In genomic region chr19:12013228-12013627, GRCm38 (mm10) we compare ENCODE assay signal across 8 mouse cellular contexts. TPM values are rescaled to one million over a fixed set of nuclear protein-coding genes. Genes with fewer than 3 reads are reported as not detected.
A peak's percentile ranks its signal among the peaks of the same experiment; 100 is the strongest.
DNase-seq lines count a peak whose midpoint lies in the region; ATAC-seq lines count a peak whose summit lies in the region.

No protein-coding gene starts in this region.

- H3K4me1 ChIP-seq in limb, embryonic 15.5 days: 0 out of 2 replicates have a peak, but pooled peaks cover 3% of the 10 kb centered on the region
- peaks cover 9% of the 10 kb centered on the region; the same call in 1 of the 2 replicates for H3K4me1 ChIP-seq in midbrain, embryonic 15.5 days
- no peaks in the 10 kb centered on the region for H3K4me1 ChIP-seq in stomach, embryonic 14.5 days (ENCODE audit: control insufficient read depth, insufficient read depth, low read length)

- WGBS in limb, embryonic 15.5 days: 0% methylated on average over 9 of the region's 12 CpGs
- 0% methylated on average over 12 of the region's 12 CpGs for WGBS in midbrain, embryonic 15.5 days
- WGBS in stomach, embryonic 14.5 days: under 1% methylated on average over 10 of the region's 12 CpGs

- H3K4me2 ChIP-seq in limb, embryonic 15.5 days: peak overlapping the region; percentile 64
- peak overlapping the region; percentile 73 for H3K4me2 ChIP-seq in midbrain, embryonic 15.5 days
- peak overlapping the region; percentile 58 for H3K4me2 ChIP-seq in stomach, embryonic 14.5 days (replicated peaks; ENCODE audit: low read depth, low read length)

- no peak overlapping the region for H3K27ac ChIP-seq in limb, embryonic 15.5 days
- H3K27ac ChIP-seq in midbrain, embryonic 15.5 days: no peak overlapping the region
- 0 out of 2 replicates have a peak overlapping the region, but pooled peaks have one; percentile 33 for H3K27ac ChIP-seq in stomach, embryonic 14.5 days (ENCODE audit: low read length)

- DNase-seq in frontal cortex, postnatal 10 days (ENCODE audit: low spot score in 2 of 2): peak; percentile 34 to 46
- peak; percentile 55 to 57 for DNase-seq in cerebellum, postnatal 10 days
- peak; percentile 32 for DNase-seq in gastrocnemius, postnatal 10 days
- DNase-seq in induced T-regulatory cell, adult 2 months (ENCODE audit: low read depth): peak; percentile 65

- peak overlapping the region; percentile 0; the same call in 1 of the 2 replicates for H3K9ac ChIP-seq in limb, embryonic 15.5 days
- peak overlapping the region; percentile 25; the same call in 1 of the 2 replicates for H3K9ac ChIP-seq in midbrain, embryonic 15.5 days
- H3K9ac ChIP-seq in stomach, embryonic 14.5 days (replicated peaks; ENCODE audit: low read depth, low read length): peak overlapping the region; percentile 48; the same call in 1 of the 2 replicates

- no peaks in the 10 kb centered on the region for H3K27me3 ChIP-seq in limb, embryonic 15.5 days
- H3K27me3 ChIP-seq in midbrain, embryonic 15.5 days (replicated peaks): no peaks in the 10 kb centered on the region
- H3K27me3 ChIP-seq in stomach, embryonic 14.5 days (ENCODE audit: control insufficient read depth, insufficient read depth, low read length): no peaks in the 10 kb centered on the region

- ATAC-seq in frontal cortex, adult (ENCODE audit: low TSS enrichment): no peak
- no peak for ATAC-seq in limb, embryonic 15.5 days (ENCODE audit: insufficient number of reproducible peaks, low FRiP score, low TSS enrichment, low read depth)
- ATAC-seq in midbrain, embryonic 15.5 days (replicated peaks): no peak
- no peak for ATAC-seq in stomach, embryonic 14.5 days (ENCODE audit: insufficient number of reproducible peaks, insufficient read depth, low FRiP score, low read depth)

- H3K9me3 ChIP-seq in limb, embryonic 15.5 days: no peaks in the 10 kb centered on the region
- no peaks in the 10 kb centered on the region for H3K9me3 ChIP-seq in midbrain, embryonic 15.5 days
- H3K9me3 ChIP-seq in stomach, embryonic 14.5 days (ENCODE audit: control insufficient read depth, low read depth, low read length): no peaks in the 10 kb centered on the region

- no peaks in the 10 kb centered on the region for H3K36me3 ChIP-seq in limb, embryonic 15.5 days
- no peaks in the 10 kb centered on the region for H3K36me3 ChIP-seq in midbrain, embryonic 15.5 days (replicated peaks)
- H3K36me3 ChIP-seq in stomach, embryonic 14.5 days (ENCODE audit: control insufficient read depth, insufficient read depth, low read length): no peaks in the 10 kb centered on the region

- peak overlapping the region; percentile 54 for H3K4me3 ChIP-seq in limb, embryonic 15.5 days
- peak overlapping the region; percentile 77 for H3K4me3 ChIP-seq in midbrain, embryonic 15.5 days
- peak overlapping the region; percentile 62 for H3K4me3 ChIP-seq in stomach, embryonic 14.5 days (ENCODE audit: low read depth, low read length)

RNA-seq across cellular contexts. Expression of gene Olfr1423, which starts 27.9 kb away (rescaled TPM):
- total RNA-seq in gastrocnemius, postnatal 10 days (2021): not detected
- 0.03 TPM in 1 of 2 replicates, not detected in the other for polyA plus RNA-seq in limb, embryonic 15.5 days (2015; fragmentation: Nextera tagmentation; extraction: Ambion mirVana)
- not detected in 2 replicates for polyA plus RNA-seq in midbrain, embryonic 15.5 days (2015; fragmentation: Nextera tagmentation; extraction: Ambion mirVana)
- polyA plus RNA-seq in stomach, embryonic 14.5 days (2014; fragmentation: Nextera tagmentation; extraction: Ambion mirVana): not detected in 2 replicates

RNA-seq across cellular contexts. Expression of gene Osbp, which starts 47.5 kb away (rescaled TPM):
- 10 to 100 TPM; 77.5 to 77.9 TPM for total RNA-seq in gastrocnemius, postnatal 10 days (2021)
- 4.7 and 5.6 TPM in 2 replicates for polyA plus RNA-seq in limb, embryonic 15.5 days (2015; fragmentation: Nextera tagmentation; extraction: Ambion mirVana)
- polyA plus RNA-seq in midbrain, embryonic 15.5 days (2015; fragmentation: Nextera tagmentation; extraction: Ambion mirVana): 3.9 and 4.0 TPM in 2 replicates
- polyA plus RNA-seq in stomach, embryonic 14.5 days (2014; fragmentation: Nextera tagmentation; extraction: Ambion mirVana): 10.9 and 11.2 TPM in 2 replicates

RNA-seq across cellular contexts. Expression of gene Olfr1424, which starts 49.3 kb away (rescaled TPM):
- total RNA-seq in gastrocnemius, postnatal 10 days (2021): not detected
- not detected in 2 replicates for polyA plus RNA-seq in limb, embryonic 15.5 days (2015; fragmentation: Nextera tagmentation; extraction: Ambion mirVana)
- not detected in 2 replicates for polyA plus RNA-seq in midbrain, embryonic 15.5 days (2015; fragmentation: Nextera tagmentation; extraction: Ambion mirVana)
- polyA plus RNA-seq in stomach, embryonic 14.5 days (2014; fragmentation: Nextera tagmentation; extraction: Ambion mirVana): not detected in 2 replicates
